Mouse (Mus musculus) ES-E14 (cell line): ENCODE data around the gene Ptprt.

Experiments
- MAFK ChIP-seq: IDR thresholded peaks from 2 replicates; pipeline ENCODE4 v1.6.1; 2014; ENCODE audit warnings: mild to moderate bottlenecking, low read depth, low read length, inconsistent platforms; ENCODE audit not compliant: insufficient read depth
- ZC3H11A ChIP-seq: IDR thresholded peaks from 2 replicates; pipeline ENCODE4 v1.6.1; 2012; ENCODE audit warnings: low read depth, mild to moderate bottlenecking, inconsistent platforms, low read length, borderline replicate concordance
- ZNF384 ChIP-seq: IDR thresholded peaks from 2 replicates; pipeline ENCODE4 v1.6.1; 2012; ENCODE audit warnings: low read depth, low read length, inconsistent platforms

DNA sequence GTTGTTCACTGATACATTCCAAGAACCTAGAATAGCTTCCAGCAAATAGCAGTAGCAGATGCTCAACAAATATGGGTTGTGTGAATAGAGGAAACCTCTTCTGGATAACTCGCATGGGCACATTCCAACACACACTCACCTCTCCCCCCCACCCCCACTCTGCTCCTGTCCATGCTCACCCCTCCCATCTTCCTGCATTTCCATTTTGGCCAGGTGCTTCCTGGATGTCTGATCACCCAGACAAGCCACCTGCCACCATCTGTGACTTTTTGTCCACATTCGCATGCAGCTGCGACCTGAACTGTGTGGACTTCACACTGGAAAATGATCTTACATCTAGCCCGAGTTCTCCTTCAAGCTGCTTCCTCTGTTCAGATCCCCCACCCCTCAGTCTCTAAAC is 1115.5 kb downstream of the Ptprt start:
- TF ChIP-seq MAFK (no peak), ZC3H11A (no peak), ZNF384 (no peak)
